Mouse (Mus musculus): ENCODE measurements around the gene Tent5c. TPM values are rescaled to one million over a fixed set of nuclear protein-coding genes. Genes with fewer than 3 reads are reported as not detected.
A peak's percentile ranks its signal among the peaks of the same experiment; 100 is the strongest.

The Tent5c gene
- polyA plus RNA-seq, 1 experiment from 2014 or later: 32.5 TPM

GRCm38 (mm10) chr3:100409280-100409679 is 79.8 kb downstream of the Tent5c start:
- Histone ChIP-seq H3K9ac (replicated peaks) (no peak overlapping the region), H3K27me3 (ENCODE audit: insufficient read depth, low read length) (no peaks in the 10 kb centered on the region), H3K27ac (ENCODE audit: low read depth) (no peak overlapping the region), H3K4me2 (ENCODE audit: low read depth, low read length) (no peak overlapping the region), H3K36me3 (replicated peaks; ENCODE audit: insufficient read depth, low read length) (no peaks in the 10 kb centered on the region), H3K4me3 (ENCODE audit: low read depth, low read length) (no peak overlapping the region), H3K4me1 (ENCODE audit: insufficient read depth) (peaks cover 4% of the 10 kb centered on the region; the same call in 1 of the 2 replicates), H3K9me3 (ENCODE audit: low read length) (no peaks in the 10 kb centered on the region)
- no peak for DNase-seq
- no peak for ATAC-seq
- WGBS (ENCODE audit: insufficient replicate concordance): 42% methylated on average over 2 of the region's 2 CpGs
- TF ChIP-seq CTCF (IDR thresholded peaks at IDR 0.05; ENCODE audit: low read depth): no peak
- TF ChIP-seq EP300 (IDR thresholded peaks at IDR 0.05; ENCODE audit: low read depth): no peak

- 0 out of 2 replicates have a peak, but pooled peaks cover 3% of the 10 kb centered on the region for H3K27me3 ChIP-seq (ENCODE audit: insufficient read depth, low read length)
- H3K9ac ChIP-seq (replicated peaks): no peak overlapping the region
- DNase-seq (no peak), ATAC-seq (peak; percentile 56)
- WGBS (ENCODE audit: insufficient replicate concordance): 46% methylated on average over 2 of the region's 2 CpGs
- peaks cover 4% of the 10 kb centered on the region; the same call in 1 of the 2 replicates for H3K4me1 ChIP-seq (ENCODE audit: insufficient read depth)
- H3K4me3 ChIP-seq (ENCODE audit: low read depth, low read length): no peak overlapping the region
- H3K4me2 ChIP-seq (ENCODE audit: low read depth, low read length): no peak overlapping the region
- no peaks in the 10 kb centered on the region for H3K9me3 ChIP-seq (ENCODE audit: low read length)
- H3K36me3 ChIP-seq (replicated peaks; ENCODE audit: insufficient read depth, low read length): no peaks in the 10 kb centered on the region
- TF ChIP-seq CTCF (IDR thresholded peaks at IDR 0.05; ENCODE audit: low read depth) (no peak), EP300 (IDR thresholded peaks at IDR 0.05; ENCODE audit: low read depth) (no peak)
- H3K27ac ChIP-seq (ENCODE audit: low read depth): no peak overlapping the region
Observed at GRCm38 (mm10) chr3:100408351-100409043, 80.6 kb downstream of the Tent5c start.

DNA sequence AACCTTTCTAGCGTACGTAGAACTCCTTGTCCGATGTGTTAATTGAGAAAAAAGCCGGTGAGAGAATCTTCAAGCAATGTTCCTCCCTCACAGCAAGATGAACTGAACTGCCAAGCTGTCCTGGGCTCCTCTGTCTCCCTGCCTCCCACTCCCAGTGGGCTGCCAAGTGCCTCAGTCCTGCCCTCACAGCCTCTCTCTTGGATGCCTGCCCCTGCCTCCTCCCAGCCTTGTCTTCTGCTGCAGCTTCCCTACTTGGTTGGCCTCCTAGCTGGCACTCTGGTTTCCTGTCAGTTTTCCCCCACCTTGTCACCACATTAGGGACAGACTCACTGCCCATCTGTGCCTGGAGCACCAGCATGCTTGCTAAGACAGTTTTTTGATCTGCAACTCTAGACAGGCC is 86.5 kb downstream of the Tent5c start:
- no peaks in the 10 kb centered on the region for H3K9me3 ChIP-seq (ENCODE audit: low read length)
- WGBS (ENCODE audit: insufficient replicate concordance): 81% methylated on average over 4 of the region's 4 CpGs
- H3K36me3 ChIP-seq (replicated peaks; ENCODE audit: insufficient read depth, low read length): no peaks in the 10 kb centered on the region
- no peak overlapping the region for H3K4me2 ChIP-seq (ENCODE audit: low read depth, low read length)
- no peak overlapping the region for H3K9ac ChIP-seq (replicated peaks)
- TF ChIP-seq CTCF (IDR thresholded peaks at IDR 0.05; ENCODE audit: low read depth) (no peak), EP300 (IDR thresholded peaks at IDR 0.05; ENCODE audit: low read depth) (no peak)
- no peaks in the 10 kb centered on the region for H3K4me1 ChIP-seq (ENCODE audit: insufficient read depth)
- H3K27me3 ChIP-seq (ENCODE audit: insufficient read depth, low read length): 0 out of 2 replicates have a peak, but pooled peaks cover 4% of the 10 kb centered on the region
- no peak overlapping the region for H3K4me3 ChIP-seq (ENCODE audit: low read depth, low read length)
- H3K27ac ChIP-seq (ENCODE audit: low read depth): no peak overlapping the region
- no peak for DNase-seq
- no peak for ATAC-seq

Other genes starting within 250 kb of the Tent5c start
- gene Man1a2, start 196.2 kb upstream of the Tent5c start, polyA plus RNA-seq (2015; fragmentation: Nextera tagmentation; extraction: Ambion mirVana): 37.7 and 40.4 TPM in 2 replicates

Measured in liver, postnatal 0 days (tissue).